Mouse (Mus musculus) ES-E14 (cell line): ENCODE results near the gene Dpf3. TPM values are rescaled to one million over a fixed set of nuclear protein-coding genes. Genes with fewer than 3 reads are reported as not detected.

Experiments
- DNase-seq: peaks from one replicate; pipeline ENCODE4 v3.0.0-alpha.2; 2013; ENCODE audit warnings: low read depth, low spot score
- H3K27ac ChIP-seq: 2 replicates; pipeline ENCODE4 v1.5.1; 2012; ENCODE audit warnings: low read depth, mild to moderate bottlenecking, low read length, moderate library complexity, mixed read lengths; ENCODE audit not compliant: poor library complexity, insufficient read depth, severe bottlenecking
- H3K36me3 ChIP-seq: 2 replicates; pipeline ENCODE4 v1.6.1; 2012; ENCODE audit warnings: mild to moderate bottlenecking, low read length, moderate library complexity, mixed read lengths; ENCODE audit not compliant: control insufficient read depth, poor library complexity, insufficient read depth, severe bottlenecking
- H3K4me1 ChIP-seq, 2 experiments: fragments of 150-350 bp in 1 of 2; sonication (generic) in 1 of 2; 2 replicates each; pipeline ENCODE4 v1.6.1; 2012; ENCODE audit warnings: low read length in 2 of 2, mild to moderate bottlenecking in 1 of 2, mixed read lengths in 1 of 2; ENCODE audit not compliant: control insufficient read depth in 2 of 2, insufficient read depth in 2 of 2, poor library complexity in 1 of 2
- H3K4me3 ChIP-seq, 2 experiments: fragments of 150-350 bp in 1 of 2; sonication (generic) in 1 of 2; 2 replicates each; pipeline ENCODE4 v1.5.1; 2012; ENCODE audit warnings: low read length in 2 of 2, low read depth in 1 of 2, mild to moderate bottlenecking in 1 of 2, mixed read lengths in 1 of 2; ENCODE audit not compliant: insufficient read depth in 1 of 2, poor library complexity in 1 of 2, severe bottlenecking in 1 of 2
- H3K9ac ChIP-seq: 2 replicates; pipeline ENCODE4 v1.6.1; 2012; ENCODE audit warnings: low read depth, mild to moderate bottlenecking, low read length, mixed read lengths; ENCODE audit not compliant: poor library complexity, insufficient read depth, severe bottlenecking
- H3K9me3 ChIP-seq: fragments of 150-350 bp; sonication (generic); 2 replicates; pipeline ENCODE4 v1.6.1; 2012; ENCODE audit warnings: low read depth, mild to moderate bottlenecking, low read length; ENCODE audit not compliant: control insufficient read depth, insufficient read depth
- CHD2 ChIP-seq: IDR thresholded peaks from 2 replicates; pipeline ENCODE4 v1.6.1; 2014; ENCODE audit warnings: mild to moderate bottlenecking, low read depth, low read length, inconsistent platforms
- HCFC1 ChIP-seq: IDR thresholded peaks from 2 replicates; pipeline ENCODE4 v1.6.1; 2012; ENCODE audit warnings: low read length, inconsistent platforms, borderline replicate concordance; ENCODE audit not compliant: insufficient read depth
- MAFK ChIP-seq: IDR thresholded peaks from 2 replicates; pipeline ENCODE4 v1.6.1; 2014; ENCODE audit warnings: mild to moderate bottlenecking, low read depth, low read length, inconsistent platforms; ENCODE audit not compliant: insufficient read depth
- ZC3H11A ChIP-seq: IDR thresholded peaks from 2 replicates; pipeline ENCODE4 v1.6.1; 2012; ENCODE audit warnings: low read depth, mild to moderate bottlenecking, inconsistent platforms, low read length, borderline replicate concordance
- ZNF384 ChIP-seq: IDR thresholded peaks from 2 replicates; pipeline ENCODE4 v1.6.1; 2012; ENCODE audit warnings: low read depth, low read length, inconsistent platforms
- in situ Hi-C, 2 experiments: fragments of 600-800 bp; cut with MboI; formaldehyde crosslinking; loops; one replicate each; pipeline ENCODE4 v1.15.1; 2025; ENCODE audit warnings: low sequenced_read_pairs in 2 of 2, inconsistent platforms in 1 of 2; ENCODE audit not compliant: unreplicated experiment in 2 of 2
- total RNA-seq: library from RNA; depleted of rRNA; stranded (reverse); fragments of 300-350 nt; gene quantifications from 2 replicates; pipeline ENCODE4 v1.2.3, GENCODE M21; 2012

The Dpf3 gene
- total RNA-seq, 1 experiment, result 1.4 TPM

- H3K4me1 ChIP-seq, result peaks cover 0 to 2% of the 10 kb centered on the region in 2 experiments; a peak in 1 of 4 replicates
- no peak overlapping the region for H3K9ac ChIP-seq
- H3K27ac ChIP-seq, result no peak overlapping the region
- H3K4me3 ChIP-seq, result no peak overlapping the region
- H3K36me3 ChIP-seq, result no peaks in the 10 kb centered on the region
- DNase-seq, result no peak
- no peaks in the 10 kb centered on the region for H3K9me3 ChIP-seq
- in situ Hi-C loops, result no loop called here
- TF ChIP-seq ZNF384 (no peak), ZC3H11A (no peak), MAFK (no peak), HCFC1 (no peak), CHD2 (no peak)
Observed at GRCm38 (mm10) chr12:83428016-83428415, 59.5 kb downstream of the Dpf3 start.

- no peak overlapping the region for H3K9ac ChIP-seq
- TF ChIP-seq MAFK (no peak), CHD2 (no peak), ZNF384 (no peak), HCFC1 (no peak), ZC3H11A (no peak)
- H3K9me3 ChIP-seq, result no peaks in the 10 kb centered on the region
- no peak for DNase-seq
- H3K4me1 ChIP-seq, result peaks cover 0 to 2% of the 10 kb centered on the region in 2 experiments; a peak in 1 of 4 replicates
- no peak overlapping the region for H3K27ac ChIP-seq
- no peak overlapping the region for H3K4me3 ChIP-seq
- H3K36me3 ChIP-seq, result no peaks in the 10 kb centered on the region
- in situ Hi-C loops, result no loop called here
Observed at GRCm38 (mm10) chr12:83427601-83428000, 59.9 kb downstream of the Dpf3 start.

DNA sequence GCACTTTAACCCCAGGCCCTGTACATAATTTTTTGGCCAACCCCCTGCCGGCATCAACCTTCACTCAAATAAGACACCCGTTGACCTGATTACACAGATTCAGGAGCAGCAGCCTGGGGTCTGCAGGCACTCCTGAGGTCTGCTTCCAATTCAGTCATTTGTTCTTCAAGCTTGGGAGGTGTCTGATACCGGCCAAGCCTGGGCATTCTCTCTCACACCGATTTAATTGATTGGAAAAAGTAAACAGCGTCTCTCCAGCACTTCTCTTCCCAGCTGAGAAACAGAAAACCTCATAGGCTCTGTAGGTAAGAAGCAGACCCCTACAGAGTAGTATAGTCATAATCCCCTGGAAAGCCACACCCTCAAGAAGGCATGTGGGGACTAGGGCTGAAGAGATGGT is 61.2 kb downstream of the Dpf3 start:
- Histone ChIP-seq H3K36me3 (no peaks in the 10 kb centered on the region), H3K9ac (no peak overlapping the region), H3K4me3 (no peak overlapping the region), H3K27ac (no peak overlapping the region), H3K9me3 (no peaks in the 10 kb centered on the region), H3K4me1 (peaks cover 0 to 2% of the 10 kb centered on the region in 2 experiments; a peak in 1 of 4 replicates)
- in situ Hi-C loops, result no loop called here
- no peak for DNase-seq
- TF ChIP-seq CHD2 (no peak), HCFC1 (no peak), ZC3H11A (no peak), ZNF384 (no peak), MAFK (no peak)

DNA sequence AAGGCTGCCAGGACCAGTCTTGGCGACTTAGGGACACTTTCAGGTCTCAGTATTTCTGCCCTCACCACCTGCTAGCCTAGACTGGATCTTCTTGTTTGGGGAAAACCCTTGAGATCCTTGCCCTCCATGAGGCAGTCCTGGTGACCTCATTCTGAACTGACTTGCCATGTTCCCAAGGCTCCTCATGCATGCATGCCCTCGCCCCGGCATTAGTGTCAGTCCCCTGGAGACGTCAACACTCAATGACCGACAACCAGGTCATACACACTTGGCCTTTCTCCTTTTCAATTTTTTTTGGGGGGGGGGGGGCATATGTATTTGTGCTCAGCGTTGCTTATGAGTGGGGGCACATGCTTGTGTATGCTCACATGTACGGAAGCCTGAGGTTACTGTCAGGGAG is 61.8 kb downstream of the Dpf3 start:
- peaks cover 0 to 2% of the 10 kb centered on the region in 2 experiments; a peak in 1 of 4 replicates for H3K4me1 ChIP-seq
- H3K4me3 ChIP-seq, result no peak overlapping the region
- TF ChIP-seq ZC3H11A (no peak), ZNF384 (no peak), HCFC1 (no peak), MAFK (no peak), CHD2 (no peak)
- H3K9ac ChIP-seq, result no peak overlapping the region
- DNase-seq, result no peak
- in situ Hi-C loops, result no loop called here
- H3K27ac ChIP-seq, result no peak overlapping the region
- H3K36me3 ChIP-seq, result no peaks in the 10 kb centered on the region
- no peaks in the 10 kb centered on the region for H3K9me3 ChIP-seq
